In the genomic region with DNA sequence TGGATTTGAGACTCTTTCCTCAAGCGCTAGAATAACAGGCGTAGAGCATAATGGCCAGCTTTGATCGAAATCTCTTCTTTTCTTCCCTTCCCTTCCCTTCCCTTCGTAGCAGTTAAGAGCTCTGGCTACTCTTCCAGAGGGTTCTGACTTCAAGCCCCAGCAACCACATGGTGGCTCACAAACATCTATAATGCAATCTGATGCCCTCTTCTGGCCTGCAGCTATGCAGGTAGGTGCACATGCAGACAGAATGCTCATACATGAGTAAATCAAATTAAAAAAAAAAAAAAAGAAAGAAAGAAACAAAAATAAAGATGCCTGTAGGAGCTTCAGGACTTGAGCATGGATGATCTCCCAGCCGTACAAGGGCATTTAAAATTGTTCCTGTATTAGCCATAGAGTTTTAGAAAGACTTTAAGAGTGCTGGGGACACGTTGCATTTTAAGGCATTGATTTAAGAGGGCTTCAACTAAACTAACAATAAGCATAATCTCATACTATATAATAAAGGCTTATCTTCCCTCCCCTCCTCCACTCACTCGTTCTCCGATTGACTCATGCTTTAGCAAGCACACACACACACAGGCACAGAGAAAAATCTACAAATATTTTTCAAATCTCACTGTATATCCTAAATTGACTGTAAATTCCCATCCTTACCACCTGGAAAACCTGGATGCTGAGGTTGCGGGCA, we compare ENCODE assay signal across 13 mouse cellular contexts. TPM values are rescaled to one million over a fixed set of nuclear protein-coding genes. Genes with fewer than 3 reads are reported as not detected.
DNase-seq lines count a peak whose midpoint lies in the region; ATAC-seq and TF ChIP-seq lines count a peak whose summit lies in the region.
"Had no signal": no experiment of that assay in that cellular context is flagged by ENCODE, and none has a peak within 500 bp of the region (broad histone marks: within the 10 kb centered on the region; RNA-seq: fewer than 3 reads in every experiment).

No protein-coding gene starts in this region.

- no peak overlapping the region for H3K27ac ChIP-seq in heart, embryonic 15.5 days
- H3K27ac ChIP-seq in heart, embryonic 10.5 days = no peak overlapping the region
- peak overlapping the region; percentile 68; the same call in 1 of the 2 replicates for H3K27ac ChIP-seq in lung, postnatal 0 days (ENCODE audit: low read length)
- peak overlapping the region; percentile 45 for H3K27ac ChIP-seq in stomach, postnatal 0 days (replicated peaks)
- H3K27ac ChIP-seq: embryonic facial prominence, embryonic 12.5 days; neural tube, embryonic 12.5 days had no signal

- peak; percentile 54 for TF ChIP-seq CTCF in lung, postnatal 0 days (IDR thresholded peaks at IDR 0.05)
- peak; percentile 51 for TF ChIP-seq CTCF in stomach, postnatal 0 days (IDR thresholded peaks at IDR 0.05; ENCODE audit: low read depth)

- peaks cover 6% of the 10 kb centered on the region; the same call in 1 of the 2 replicates for H3K4me1 ChIP-seq in heart, embryonic 15.5 days (replicated peaks)
- peaks cover 8% of the 10 kb centered on the region; the same call in 1 of the 2 replicates for H3K4me1 ChIP-seq in heart, embryonic 10.5 days
- no peaks in the 10 kb centered on the region for H3K4me1 ChIP-seq in lung, postnatal 0 days (ENCODE audit: insufficient read depth, low read depth, low read length)
- no peaks in the 10 kb centered on the region for H3K4me1 ChIP-seq in stomach, postnatal 0 days (replicated peaks; ENCODE audit: control insufficient read depth, insufficient read depth)
- H3K4me1 ChIP-seq: embryonic facial prominence, embryonic 12.5 days had no signal

- no peak overlapping the region for H3K9ac ChIP-seq in heart, embryonic 15.5 days
- H3K9ac ChIP-seq in lung, postnatal 0 days (replicated peaks; ENCODE audit: low read depth) = no peak overlapping the region
- H3K9ac ChIP-seq in stomach, postnatal 0 days (ENCODE audit: low read length) = no peak overlapping the region
- H3K9ac ChIP-seq: embryonic facial prominence, embryonic 12.5 days; neural tube, embryonic 12.5 days had no signal

- H3K27me3 ChIP-seq in heart, embryonic 15.5 days = no peaks in the 10 kb centered on the region
- no peaks in the 10 kb centered on the region for H3K27me3 ChIP-seq in heart, embryonic 10.5 days (ENCODE audit: insufficient read depth, poor library complexity, severe bottlenecking)
- H3K27me3 ChIP-seq in lung, postnatal 0 days (replicated peaks; ENCODE audit: insufficient read depth, low read length) = no peaks in the 10 kb centered on the region
- no peaks in the 10 kb centered on the region for H3K27me3 ChIP-seq in stomach, postnatal 0 days (ENCODE audit: control insufficient read depth, insufficient read depth, low read length)
- H3K27me3 ChIP-seq: embryonic facial prominence, embryonic 12.5 days; neural tube, embryonic 12.5 days had no signal

- no peaks in the 10 kb centered on the region for H3K9me3 ChIP-seq in heart, embryonic 15.5 days (replicated peaks)
- H3K9me3 ChIP-seq in heart, embryonic 10.5 days = no peaks in the 10 kb centered on the region
- H3K9me3 ChIP-seq in lung, postnatal 0 days (ENCODE audit: low read length) = no peaks in the 10 kb centered on the region
- no peaks in the 10 kb centered on the region for H3K9me3 ChIP-seq in stomach, postnatal 0 days (ENCODE audit: control insufficient read depth, low read length)
- H3K9me3 ChIP-seq: embryonic facial prominence, embryonic 12.5 days; midbrain, embryonic 10.5 days; neural tube, embryonic 12.5 days had no signal

- DNase-seq in heart, embryonic 10.5 days (ENCODE audit: low spot score) = no peak
- peak; percentile 33 for DNase-seq in lung, postnatal 0 days (ENCODE audit: low spot score)
- DNase-seq in lung, postnatal 25 days (ENCODE audit: low spot score) = no peak
- DNase-seq in stomach, postnatal 0 days (ENCODE audit: low spot score) = no peak
- no peak for DNase-seq in frontal cortex, postnatal 25 days (ENCODE audit: low spot score in 2 of 2)
- no peak for DNase-seq in layer of hippocampus, postnatal 36 days
- DNase-seq: cerebellum, adult 11 months had no signal

- no peak for TF ChIP-seq EP300 in lung, postnatal 0 days (IDR thresholded peaks at IDR 0.05)
- no peak for TF ChIP-seq EP300 in stomach, postnatal 0 days (optimal IDR thresholded peaks at IDR 0.05)

- H3K36me3 ChIP-seq in heart, embryonic 15.5 days = no peaks in the 10 kb centered on the region
- H3K36me3 ChIP-seq in heart, embryonic 10.5 days = no peaks in the 10 kb centered on the region
- H3K36me3 ChIP-seq in lung, postnatal 0 days (ENCODE audit: insufficient read depth, low read length) = no peaks in the 10 kb centered on the region
- no peaks in the 10 kb centered on the region; the same call in 1 of the 2 replicates for H3K36me3 ChIP-seq in stomach, postnatal 0 days (ENCODE audit: control insufficient read depth, insufficient read depth, low read length)
- H3K36me3 ChIP-seq: midbrain, embryonic 10.5 days had no signal

- WGBS in heart, embryonic 15.5 days = 69% methylated on average over 9 of the region's 9 CpGs
- WGBS in heart, embryonic 10.5 days = 77% methylated on average over 9 of the region's 9 CpGs
- 60% methylated on average over 9 of the region's 9 CpGs for WGBS in lung, postnatal 0 days
- WGBS in stomach, postnatal 0 days = 63% methylated on average over 9 of the region's 9 CpGs

- H3K4me2 ChIP-seq in heart, embryonic 15.5 days = peak overlapping the region; percentile 39; the same call in 1 of the 2 replicates
- peak overlapping the region; percentile 37; the same call in 1 of the 2 replicates for H3K4me2 ChIP-seq in lung, postnatal 0 days (replicated peaks; ENCODE audit: low read depth, low read length)
- H3K4me2 ChIP-seq in stomach, postnatal 0 days (replicated peaks; ENCODE audit: low read depth) = 0 out of 2 replicates have a peak overlapping the region, but pooled peaks have one; percentile 1
- H3K4me2 ChIP-seq: embryonic facial prominence, embryonic 12.5 days; neural tube, embryonic 12.5 days had no signal

- ATAC-seq in heart, embryonic 15.5 days (replicated peaks; ENCODE audit: insufficient number of reproducible peaks, insufficient read depth, low FRiP score, low read depth) = no peak
- peak; percentile 57 for ATAC-seq in lung, postnatal 0 days
- ATAC-seq in common myeloid progenitor, adult 5-6 weeks (replicated peaks; ENCODE audit: low read depth, poor library complexity, severe bottlenecking) = 0 out of 2 replicates have a peak, but pooled peaks have one; percentile 17
- peak; percentile 65 for ATAC-seq in stomach, postnatal 0 days (ENCODE audit: low FRiP score, low TSS enrichment)
- ATAC-seq: forebrain, embryonic 14.5 days had no signal

- H3K4me3 ChIP-seq in heart, embryonic 15.5 days = no peak overlapping the region
- H3K4me3 ChIP-seq in heart, embryonic 10.5 days = no peak overlapping the region
- no peak overlapping the region for H3K4me3 ChIP-seq in lung, postnatal 0 days (ENCODE audit: low read depth, low read length)
- no peak overlapping the region for H3K4me3 ChIP-seq in stomach, postnatal 0 days (ENCODE audit: low read depth, low read length)
- H3K4me3 ChIP-seq: embryonic facial prominence, embryonic 12.5 days; midbrain, embryonic 10.5 days; neural tube, embryonic 12.5 days had no signal

RNA-seq across cellular contexts. Expression of a gene that starts 35.8 kb away (rescaled TPM):
- 1,867 and 1,945 TPM in 2 replicates for polyA plus RNA-seq in heart, embryonic 15.5 days (2015; fragmentation: Nextera tagmentation; extraction: Ambion mirVana)
- 2,804 and 3,368 TPM in 2 replicates for polyA plus RNA-seq in heart, embryonic 10.5 days (2016; fragmentation: Nextera tagmentation; extraction: Ambion mirVana)
- 956 and 1,427 TPM in 2 replicates for polyA plus RNA-seq in lung, postnatal 0 days (2015; fragmentation: Nextera tagmentation; extraction: Ambion mirVana)
- total RNA-seq in common myeloid progenitor, adult 5-6 weeks (2017) = 4,616 and 4,673 TPM in 2 replicates
- polyA plus RNA-seq in stomach, postnatal 0 days (2015; fragmentation: Nextera tagmentation; extraction: Ambion mirVana) = 991 and 1,085 TPM in 2 replicates
- 1,000 to 10,000 TPM; 2,357 to 2,519 TPM for total RNA-seq in layer of hippocampus, postnatal 36 days (2021)

Comparison
In these comparisons a context has a peak if more than half of its experiments do, and no peak if none do; other contexts are left out.
1. H3K27ac ChIP-seq: peak in lung, postnatal 0 days (single experiment) and stomach, postnatal 0 days (single experiment); none in heart, embryonic 15.5 days (single experiment) and heart, embryonic 10.5 days (single experiment).
2. Peak in every context shown above with its lines, with median percentiles within 50 percentile points of each other: H3K4me2 ChIP-seq.